Comparison of ENCODE assay signal across 20 mouse cellular contexts in the genomic region with DNA sequence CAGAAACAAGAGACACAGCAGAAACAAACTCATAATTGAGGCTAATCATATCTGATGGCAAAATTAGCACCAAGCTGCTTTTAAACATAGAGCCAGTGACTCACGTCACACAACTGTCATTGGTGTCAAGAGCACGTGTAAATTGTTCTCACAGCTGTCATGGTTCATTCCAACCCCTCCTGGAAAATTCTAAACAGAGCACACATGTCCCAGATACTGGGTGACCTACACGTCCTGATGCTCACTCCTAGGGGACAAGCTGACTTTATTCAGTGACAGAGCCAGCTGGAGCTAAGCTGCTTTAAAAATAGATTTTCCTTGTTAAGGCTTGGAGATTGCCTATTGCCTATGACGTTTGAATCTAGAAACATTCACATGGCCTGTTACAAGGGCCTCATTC.
DNase-seq lines count a peak whose midpoint lies in the region; ATAC-seq lines count a peak whose summit lies in the region.
"Had no signal": no experiment of that assay in that cellular context is flagged by ENCODE, and none has a peak within 500 bp of the region (broad histone marks: within the 10 kb centered on the region; RNA-seq: fewer than 3 reads in every experiment).

No protein-coding gene starts in this region.

- H3K4me1 ChIP-seq in limb, embryonic 13.5 days: peaks cover 5% of the 10 kb centered on the region; the same call in 1 of the 2 replicates
- H3K4me1 ChIP-seq in limb, embryonic 10.5 days: peaks cover under 1% of the 10 kb centered on the region; the same call in 1 of the 2 replicates
- peaks cover 16% of the 10 kb centered on the region for H3K4me1 ChIP-seq in heart, embryonic 16.5 days (ENCODE audit: control insufficient read depth, insufficient read depth, low read length)
- H3K4me1 ChIP-seq in forebrain, embryonic 14.5 days (ENCODE audit: control insufficient read depth, insufficient read depth, low read length): no peaks in the 10 kb centered on the region
- H3K4me1 ChIP-seq: liver, embryonic 15.5 days had no signal

- no peak overlapping the region for H3K4me3 ChIP-seq in limb, embryonic 13.5 days
- H3K4me3 ChIP-seq in limb, embryonic 10.5 days: no peak overlapping the region
- H3K4me3 ChIP-seq in heart, embryonic 16.5 days (ENCODE audit: low read length): no peak overlapping the region
- no peak overlapping the region for H3K4me3 ChIP-seq in forebrain, embryonic 14.5 days (ENCODE audit: low read depth, low read length)
- H3K4me3 ChIP-seq: erythroblast, embryonic 14.5 days; liver, embryonic 15.5 days; midbrain, embryonic 10.5 days had no signal

- H3K27ac ChIP-seq in limb, embryonic 13.5 days: no peak overlapping the region
- no peak overlapping the region for H3K27ac ChIP-seq in limb, embryonic 10.5 days
- H3K27ac ChIP-seq in heart, embryonic 16.5 days (ENCODE audit: low read length): peak overlapping the region; percentile 90
- H3K27ac ChIP-seq in forebrain, embryonic 14.5 days (ENCODE audit: low read depth, low read length): no peak overlapping the region
- H3K27ac ChIP-seq: hindbrain, postnatal 0 days; liver, embryonic 15.5 days; midbrain, embryonic 10.5 days had no signal

- no peak for DNase-seq in limb, embryonic 10.5 days (ENCODE audit: low spot score)
- peak; percentile 47 to 56 for DNase-seq in heart, adult 9 months (ENCODE audit: low spot score in 2 of 2)
- DNase-seq in skeletal muscle tissue, adult 2 months (ENCODE audit: low read depth, low spot score): peak; percentile 40
- DNase-seq in forebrain, embryonic 14.5 days (ENCODE audit: low spot score): no peak
- no peak for DNase-seq in urinary bladder, postnatal 25 days (ENCODE audit: low spot score)
- DNase-seq: adrenal gland, postnatal 14 days; cerebellum, adult 9-10 months; kidney, adult 8-10 months; layer of hippocampus, postnatal 36 days; left cerebral cortex, postnatal 4 days; lung, postnatal 14 days; right cerebral cortex, postnatal 25 days; thymus, adult 2 months had no signal

- 0 out of 2 replicates have a peak, but pooled peaks cover 4% of the 10 kb centered on the region for H3K9me3 ChIP-seq in limb, embryonic 13.5 days
- no peaks in the 10 kb centered on the region for H3K9me3 ChIP-seq in limb, embryonic 10.5 days (replicated peaks)
- H3K9me3 ChIP-seq in heart, embryonic 16.5 days (replicated peaks; ENCODE audit: control insufficient read depth, low read length): peaks cover 7% of the 10 kb centered on the region
- no peaks in the 10 kb centered on the region for H3K9me3 ChIP-seq in forebrain, embryonic 14.5 days (replicated peaks; ENCODE audit: control insufficient read depth, low read length)
- H3K9me3 ChIP-seq: liver, embryonic 15.5 days had no signal

- H3K9ac ChIP-seq in limb, embryonic 13.5 days: no peak overlapping the region
- no peak overlapping the region for H3K9ac ChIP-seq in heart, embryonic 16.5 days (ENCODE audit: low read length)
- H3K9ac ChIP-seq in forebrain, embryonic 14.5 days (ENCODE audit: low read length): no peak overlapping the region
- H3K9ac ChIP-seq: liver, embryonic 15.5 days had no signal

- no peak overlapping the region for H3K4me2 ChIP-seq in limb, embryonic 13.5 days (replicated peaks)
- no peak overlapping the region for H3K4me2 ChIP-seq in heart, embryonic 16.5 days (ENCODE audit: low read depth, low read length)
- H3K4me2 ChIP-seq in forebrain, embryonic 14.5 days (ENCODE audit: low read length): no peak overlapping the region
- H3K4me2 ChIP-seq: liver, embryonic 15.5 days had no signal

- 0 out of 2 replicates have a peak, but pooled peaks cover 4% of the 10 kb centered on the region for H3K27me3 ChIP-seq in limb, embryonic 13.5 days
- H3K27me3 ChIP-seq in limb, embryonic 10.5 days (ENCODE audit: low read depth, poor library complexity, severe bottlenecking): no peaks in the 10 kb centered on the region
- H3K27me3 ChIP-seq in heart, embryonic 16.5 days (ENCODE audit: control insufficient read depth, insufficient read depth, low read length): no peaks in the 10 kb centered on the region
- no peaks in the 10 kb centered on the region for H3K27me3 ChIP-seq in forebrain, embryonic 14.5 days (replicated peaks; ENCODE audit: control insufficient read depth, insufficient read depth, low read length)
- H3K27me3 ChIP-seq: liver, embryonic 15.5 days had no signal

- 65% methylated on average over 4 of the region's 4 CpGs for WGBS in limb, embryonic 13.5 days
- WGBS in limb, embryonic 10.5 days: 76% methylated on average over 4 of the region's 4 CpGs
- WGBS in heart, embryonic 16.5 days: 28% methylated on average over 4 of the region's 4 CpGs
- 66% methylated on average over 4 of the region's 4 CpGs for WGBS in forebrain, embryonic 14.5 days

- H3K36me3 ChIP-seq in limb, embryonic 13.5 days: no peaks in the 10 kb centered on the region
- H3K36me3 ChIP-seq in limb, embryonic 10.5 days: no peaks in the 10 kb centered on the region
- no peaks in the 10 kb centered on the region for H3K36me3 ChIP-seq in heart, embryonic 16.5 days (ENCODE audit: control insufficient read depth, insufficient read depth)
- no peaks in the 10 kb centered on the region for H3K36me3 ChIP-seq in forebrain, embryonic 14.5 days (ENCODE audit: control insufficient read depth, insufficient read depth, low read length)
- H3K36me3 ChIP-seq: liver, embryonic 15.5 days; midbrain, embryonic 10.5 days had no signal

- peak; percentile 73; the same call in 1 of the 2 replicates for ATAC-seq in limb, embryonic 13.5 days (ENCODE audit: low FRiP score, low read depth)
- ATAC-seq in heart, embryonic 16.5 days (replicated peaks; ENCODE audit: extremely low read depth, insufficient read depth, low FRiP score): peak; percentile 94
- no peak for ATAC-seq in forebrain, embryonic 14.5 days
- ATAC-seq: CD4-positive, CD25-positive, alpha-beta regulatory T cell, adult 4 months; hindbrain, postnatal 0 days had no signal

Comparison
In these comparisons a context has a peak if more than half of its experiments do, and no peak if none do; other contexts are left out.
1. DNase-seq: peak in heart, adult 9 months (2 of 2) and skeletal muscle tissue, adult 2 months (single experiment); none in limb, embryonic 10.5 days (single experiment), forebrain, embryonic 14.5 days (single experiment) and urinary bladder, postnatal 25 days (single experiment).